Comparison of ENCODE assay signal across 18 mouse cellular contexts in genomic region chr8:46484077-46484476, GRCm38 (mm10). TPM values are rescaled to one million over a fixed set of nuclear protein-coding genes. Genes with fewer than 3 reads are reported as not detected.
DNase-seq lines count a peak whose midpoint lies in the region; ATAC-seq and TF ChIP-seq lines count a peak whose summit lies in the region.
"Had no signal": no experiment of that assay in that cellular context is flagged by ENCODE, and none has a peak within 500 bp of the region (broad histone marks: within the 10 kb centered on the region; RNA-seq: fewer than 3 reads in every experiment).

No protein-coding gene starts in this region.

- TF ChIP-seq CTCF in ES-Bruce4 (IDR thresholded peaks at IDR 0.05; ENCODE audit: low read depth, low read length) = no peak

- WGBS in heart, embryonic 12.5 days = 50% methylated on average over 4 of the region's 4 CpGs
- WGBS in intestine, embryonic 14.5 days = 41% methylated on average over 4 of the region's 4 CpGs
- WGBS in liver, embryonic 16.5 days (ENCODE audit: insufficient replicate concordance) = 54% methylated on average over 4 of the region's 4 CpGs

- no peaks in the 10 kb centered on the region for H3K36me3 ChIP-seq in heart, embryonic 12.5 days
- no peaks in the 10 kb centered on the region; the same call in 1 of the 2 replicates for H3K36me3 ChIP-seq in ES-Bruce4 (ENCODE audit: control insufficient read depth, insufficient read depth, low read length, poor library complexity, severe bottlenecking)
- H3K36me3 ChIP-seq in intestine, embryonic 14.5 days (ENCODE audit: control insufficient read depth, insufficient read depth, low read length) = no peaks in the 10 kb centered on the region
- H3K36me3 ChIP-seq in liver, embryonic 16.5 days (ENCODE audit: control insufficient read depth, insufficient read depth) = no peaks in the 10 kb centered on the region; the same call in 1 of the 2 replicates
- H3K36me3 ChIP-seq: forebrain, embryonic 10.5 days; lung, embryonic 15.5 days had no signal

- 0 out of 2 replicates have a peak, but pooled peaks cover 2% of the 10 kb centered on the region for H3K9me3 ChIP-seq in heart, embryonic 12.5 days (replicated peaks)
- H3K9me3 ChIP-seq in ES-Bruce4 (replicated peaks; ENCODE audit: control insufficient read depth, insufficient read depth, low read length, poor library complexity, severe bottlenecking) = no peaks in the 10 kb centered on the region
- H3K9me3 ChIP-seq in intestine, embryonic 14.5 days (ENCODE audit: control insufficient read depth, low read length) = no peaks in the 10 kb centered on the region
- no peaks in the 10 kb centered on the region for H3K9me3 ChIP-seq in liver, embryonic 16.5 days (replicated peaks; ENCODE audit: control insufficient read depth, low read length)
- H3K9me3 ChIP-seq: forebrain, embryonic 10.5 days; lung, embryonic 15.5 days had no signal

- H3K4me1 ChIP-seq in heart, embryonic 12.5 days (replicated peaks) = peaks cover 25% of the 10 kb centered on the region
- peaks cover 2% of the 10 kb centered on the region for H3K4me1 ChIP-seq in ES-Bruce4 (ENCODE audit: control insufficient read depth, insufficient read depth, low read length)
- peaks cover 16% of the 10 kb centered on the region; the same call in 1 of the 2 replicates for H3K4me1 ChIP-seq in intestine, embryonic 14.5 days (replicated peaks; ENCODE audit: control insufficient read depth, insufficient read depth, low read length)
- H3K4me1 ChIP-seq in liver, embryonic 16.5 days (ENCODE audit: control insufficient read depth, low read depth, low read length) = peaks cover 44% of the 10 kb centered on the region

- no peak overlapping the region for H3K4me2 ChIP-seq in heart, embryonic 12.5 days
- no peak overlapping the region for H3K4me2 ChIP-seq in intestine, embryonic 14.5 days (ENCODE audit: low read length)
- H3K4me2 ChIP-seq in liver, embryonic 16.5 days (ENCODE audit: low read depth, low read length) = no peak overlapping the region
- H3K4me2 ChIP-seq: lung, embryonic 15.5 days had no signal

- no peak overlapping the region for H3K9ac ChIP-seq in heart, embryonic 12.5 days
- no peak overlapping the region for H3K9ac ChIP-seq in ES-Bruce4 (ENCODE audit: low read depth, poor library complexity, severe bottlenecking)
- H3K9ac ChIP-seq in intestine, embryonic 14.5 days (ENCODE audit: low read length) = no peak overlapping the region
- H3K9ac ChIP-seq in liver, embryonic 16.5 days (ENCODE audit: low read depth, low read length) = no peak overlapping the region
- H3K9ac ChIP-seq: lung, embryonic 15.5 days had no signal

- no peak overlapping the region for H3K27ac ChIP-seq in heart, embryonic 12.5 days (ENCODE audit: poor library complexity, severe bottlenecking)
- peak overlapping the region; percentile 30 for H3K27ac ChIP-seq in ES-Bruce4 (ENCODE audit: insufficient read depth, low read length)
- 0 out of 2 replicates have a peak overlapping the region, but pooled peaks have one; percentile 4 for H3K27ac ChIP-seq in intestine, embryonic 14.5 days (ENCODE audit: low read depth)
- H3K27ac ChIP-seq in liver, embryonic 16.5 days (ENCODE audit: low read length) = peak overlapping the region; percentile 65
- H3K27ac ChIP-seq: forebrain, embryonic 10.5 days; left cerebral cortex, adult 2 months had no signal

- H3K4me3 ChIP-seq in heart, embryonic 12.5 days = no peak overlapping the region
- H3K4me3 ChIP-seq in ES-Bruce4 (ENCODE audit: low read depth, low read length) = no peak overlapping the region
- no peak overlapping the region for H3K4me3 ChIP-seq in intestine, embryonic 14.5 days (ENCODE audit: low read depth, low read length)
- no peak overlapping the region for H3K4me3 ChIP-seq in liver, embryonic 16.5 days (ENCODE audit: low read depth, low read length)
- H3K4me3 ChIP-seq: forebrain, embryonic 10.5 days; left cerebral cortex, adult 2 months; lung, embryonic 15.5 days had no signal

- no peak for TF ChIP-seq EP300 in ES-Bruce4 (IDR thresholded peaks at IDR 0.05; ENCODE audit: insufficient read depth, low read depth, low read length)

- no peaks in the 10 kb centered on the region for H3K27me3 ChIP-seq in heart, embryonic 12.5 days (replicated peaks)
- no peaks in the 10 kb centered on the region for H3K27me3 ChIP-seq in ES-Bruce4 (ENCODE audit: control insufficient read depth, insufficient read depth, low read length, poor library complexity, severe bottlenecking)
- H3K27me3 ChIP-seq in intestine, embryonic 14.5 days (replicated peaks; ENCODE audit: control insufficient read depth, insufficient read depth, low read length) = no peaks in the 10 kb centered on the region
- no peaks in the 10 kb centered on the region for H3K27me3 ChIP-seq in liver, embryonic 16.5 days (ENCODE audit: control insufficient read depth, insufficient read depth, low read depth, low read length)
- H3K27me3 ChIP-seq: lung, embryonic 15.5 days had no signal

- ATAC-seq in heart, embryonic 12.5 days (ENCODE audit: insufficient number of reproducible peaks, low FRiP score) = no peak
- peak; percentile 74; the same call in 1 of the 2 replicates for ATAC-seq in intestine, embryonic 14.5 days (replicated peaks; ENCODE audit: low FRiP score, low TSS enrichment, low read depth)
- ATAC-seq in liver, embryonic 16.5 days (ENCODE audit: low read depth) = no peak; the same call in 1 of the 2 replicates
- ATAC-seq: inflammation-experienced regulatory T-cells, adult 6 months had no signal

- TF ChIP-seq POLR2A in ES-Bruce4 (IDR thresholded peaks at IDR 0.05; ENCODE audit: insufficient read depth, low read length) = no peak

- intact Hi-C loops in heart, postnatal 10 days (cut with DNase I) = no loop called here

- DNase-seq in heart, postnatal 10 days = peak; percentile 1 to 4
- DNase-seq in intestine, embryonic 14.5 days (ENCODE audit: low spot score) = no peak
- DNase-seq in cerebellum, postnatal 14 days = no peak
- no peak for DNase-seq in right cerebral cortex, postnatal 25 days
- no peak for DNase-seq in T-cell, adult 2 months (ENCODE audit: low spot score)
- DNase-seq: adrenal gland, adult 8-10 months; B cell, adult 2 months; cerebellum, adult 11 months; gastrocnemius, postnatal 25 days; midbrain, embryonic 14.5 days; thymus, postnatal 14 days had no signal

RNA-seq across cellular contexts. Expression of gene Acsl1, which starts 13.2 kb away (rescaled TPM):
- total RNA-seq in heart, postnatal 10 days (2021) = 100 to 1,000 TPM; 855 to 861 TPM
- 23.3 and 24.5 TPM in 2 replicates for polyA plus RNA-seq in heart, embryonic 12.5 days (2016; fragmentation: Nextera tagmentation; extraction: Ambion mirVana)
- polyA plus RNA-seq in ES-Bruce4 (2011; ENCODE audit: insufficient read depth, insufficient read length, low read depth, missing spikeins) = 17.4 and 18.8 TPM in 2 replicates
- polyA plus RNA-seq in intestine, embryonic 14.5 days (2014; fragmentation: Nextera tagmentation; extraction: Ambion mirVana) = 24.8 and 25.2 TPM in 2 replicates
- 139 and 168 TPM in 2 replicates for polyA plus RNA-seq in liver, embryonic 16.5 days (2015; fragmentation: Nextera tagmentation; extraction: Ambion mirVana)

Comparison
In these comparisons a context has a peak if more than half of its experiments do, and no peak if none do; other contexts are left out.
1. DNase-seq: peak in heart, postnatal 10 days (2 of 2); none in intestine, embryonic 14.5 days (single experiment), cerebellum, postnatal 14 days (0 of 2), right cerebral cortex, postnatal 25 days (single experiment) and T-cell, adult 2 months (single experiment).